Mouse (Mus musculus): ENCODE results near the gene 1700123K08Rik. TPM values are rescaled to one million over a fixed set of nuclear protein-coding genes. Genes with fewer than 3 reads are reported as not detected.
"Not testable (repeated sequence)": the region's sequence is repeated elsewhere in the genome, so short reads cannot be mapped to it uniquely, and the experiment has no call there.

The 1700123K08Rik gene
- polyA plus RNA-seq (2015; fragmentation: Nextera tagmentation; extraction: Ambion mirVana), result not detected in 2 replicates

GRCm38 (mm10) chr5:138564612-138565011 is at the start of gene 1700123K08Rik:
Gene 1700123K08Rik (minus strand): TSS chr5:138564712.
- not testable (repeated sequence) for H3K4me1 ChIP-seq (ENCODE audit: insufficient read depth, low read length); H3K36me3 ChIP-seq (ENCODE audit: insufficient read depth, low read length); H3K9ac ChIP-seq (replicated peaks; ENCODE audit: low read length); H3K27me3 ChIP-seq (ENCODE audit: insufficient read depth, low read length); ATAC-seq (ENCODE audit: low FRiP score, low TSS enrichment); H3K4me2 ChIP-seq (replicated peaks; ENCODE audit: low read depth, low read length); H3K9me3 ChIP-seq (ENCODE audit: low read length); H3K4me3 ChIP-seq (ENCODE audit: low read length); H3K27ac ChIP-seq (ENCODE audit: low read length)
- 79% methylated on average over 2 of the region's 2 CpGs for WGBS

- H3K9me3 ChIP-seq (ENCODE audit: low read length), result peaks cover 13% of the 10 kb centered on the region
- H3K27me3 ChIP-seq (ENCODE audit: insufficient read depth, low read length), result no peaks in the 10 kb centered on the region
- H3K27ac ChIP-seq (ENCODE audit: low read length), result no peak overlapping the region
- ATAC-seq (ENCODE audit: low FRiP score, low TSS enrichment), result no peak
- no peaks in the 10 kb centered on the region for H3K4me1 ChIP-seq (ENCODE audit: insufficient read depth, low read length)
- no peak overlapping the region for H3K4me2 ChIP-seq (replicated peaks; ENCODE audit: low read depth, low read length)
- no peaks in the 10 kb centered on the region for H3K36me3 ChIP-seq (ENCODE audit: insufficient read depth, low read length)
- whole genome bisulfite sequencing, result 89% methylated on average over 6 of the region's 6 CpGs
- H3K4me3 ChIP-seq (ENCODE audit: low read length), result no peak overlapping the region
- H3K9ac ChIP-seq (replicated peaks; ENCODE audit: low read length), result no peak overlapping the region
These were observed 22.9 kb upstream of the 1700123K08Rik start for GRCm38 (mm10) chr5:138587396-138587795.

GRCm38 (mm10) chr5:138571623-138572022 is 7.1 kb upstream of the 1700123K08Rik start:
- no peak for ATAC-seq (ENCODE audit: low FRiP score, low TSS enrichment)
- WGBS, result 52% methylated on average over 4 of the region's 4 CpGs

GRCm38 (mm10) chr5:138552718-138553117 is 11.8 kb downstream of the 1700123K08Rik start:
- Histone ChIP-seq H3K27me3 (ENCODE audit: insufficient read depth, low read length) (no peaks in the 10 kb centered on the region), H3K4me3 (ENCODE audit: low read length) (no peak overlapping the region), H3K4me1 (ENCODE audit: insufficient read depth, low read length) (no peaks in the 10 kb centered on the region), H3K9me3 (ENCODE audit: low read length) (peaks cover 2% of the 10 kb centered on the region; the same call in 1 of the 2 replicates), H3K27ac (ENCODE audit: low read length) (no peak overlapping the region), H3K9ac (replicated peaks; ENCODE audit: low read length) (no peak overlapping the region), H3K4me2 (replicated peaks; ENCODE audit: low read depth, low read length) (no peak overlapping the region), H3K36me3 (ENCODE audit: insufficient read depth, low read length) (no peaks in the 10 kb centered on the region)
- 67% methylated on average over 1 of the region's 1 CpGs for WGBS
- ATAC-seq (ENCODE audit: low FRiP score, low TSS enrichment), result no peak

More at GRCm38 (mm10) chr5:138571623-138572022, 7.1 kb upstream of the 1700123K08Rik start:
- H3K4me2 ChIP-seq (replicated peaks; ENCODE audit: low read depth, low read length), result no peak overlapping the region
- peaks cover 3% of the 10 kb centered on the region; the same call in 1 of the 2 replicates for H3K9me3 ChIP-seq (ENCODE audit: low read length)
- no peak overlapping the region for H3K4me3 ChIP-seq (ENCODE audit: low read length)
- no peaks in the 10 kb centered on the region for H3K4me1 ChIP-seq (ENCODE audit: insufficient read depth, low read length)
- H3K27ac ChIP-seq (ENCODE audit: low read length), result no peak overlapping the region
- no peak overlapping the region for H3K9ac ChIP-seq (replicated peaks; ENCODE audit: low read length)
- H3K27me3 ChIP-seq (ENCODE audit: insufficient read depth, low read length), result no peaks in the 10 kb centered on the region
- H3K36me3 ChIP-seq (ENCODE audit: insufficient read depth, low read length), result no peaks in the 10 kb centered on the region

- Histone ChIP-seq H3K27me3 (ENCODE audit: insufficient read depth, low read length) (no peaks in the 10 kb centered on the region), H3K4me1 (ENCODE audit: insufficient read depth, low read length) (no peaks in the 10 kb centered on the region), H3K27ac (ENCODE audit: low read length) (no peak overlapping the region), H3K4me2 (replicated peaks; ENCODE audit: low read depth, low read length) (no peak overlapping the region), H3K9ac (replicated peaks; ENCODE audit: low read length) (no peak overlapping the region), H3K9me3 (ENCODE audit: low read length) (no peaks in the 10 kb centered on the region), H3K4me3 (ENCODE audit: low read length) (no peak overlapping the region), H3K36me3 (ENCODE audit: insufficient read depth, low read length) (no peaks in the 10 kb centered on the region)
- no peak for ATAC-seq (ENCODE audit: low FRiP score, low TSS enrichment)
- WGBS, result 80% methylated on average over 1 of the region's 1 CpGs
These were observed 32.0 kb downstream of the 1700123K08Rik start for GRCm38 (mm10) chr5:138532491-138532890.

Small RNAs within 50 kb of the gene (microRNA-seq; reads per million reads assigned to microRNA genes)
- gene Gm24082, result not detected

Other genes starting within 250 kb of the 1700123K08Rik start
- gene Pvrig, start 222.8 kb downstream of the 1700123K08Rik start, polyA plus RNA-seq (2015; fragmentation: Nextera tagmentation; extraction: Ambion mirVana), result 0.17 TPM in 1 of 2 replicates, not detected in the other
- gene Zfp157, start 123.2 kb downstream of the 1700123K08Rik start, polyA plus RNA-seq (2015; fragmentation: Nextera tagmentation; extraction: Ambion mirVana), result 35.3 and 44.1 TPM in 2 replicates
- gene Zfp68, start 55.0 kb upstream of the 1700123K08Rik start, polyA plus RNA-seq (2015; fragmentation: Nextera tagmentation; extraction: Ambion mirVana), result 63.8 and 65.9 TPM in 2 replicates
- 14.8 and 15.3 TPM in 2 replicates for gene A430033K04Rik, start 58.1 kb upstream of the 1700123K08Rik start, polyA plus RNA-seq (2015; fragmentation: Nextera tagmentation; extraction: Ambion mirVana)
- 18.2 and 20.8 TPM in 2 replicates for gene Fam20c, start 189.8 kb upstream of the 1700123K08Rik start, polyA plus RNA-seq (2015; fragmentation: Nextera tagmentation; extraction: Ambion mirVana)

Measured in kidney, embryonic 16.5 days (tissue).